Mouse (Mus musculus) stomach, postnatal 0 days (tissue): Measurements from ENCODE around the gene Zkscan17.

Source experiments
- CTCF ChIP-seq: IDR thresholded peaks from 2 replicates; pipeline ENCODE4 v1.5.1; 2016; ENCODE audit warnings: antibody characterized with exemption, low read depth, mild to moderate bottlenecking, moderate library complexity
- EP300 ChIP-seq: optimal IDR thresholded peaks from 2 replicates; pipeline ENCODE3; 2016; ENCODE audit warnings: antibody characterized with exemption

DNA sequence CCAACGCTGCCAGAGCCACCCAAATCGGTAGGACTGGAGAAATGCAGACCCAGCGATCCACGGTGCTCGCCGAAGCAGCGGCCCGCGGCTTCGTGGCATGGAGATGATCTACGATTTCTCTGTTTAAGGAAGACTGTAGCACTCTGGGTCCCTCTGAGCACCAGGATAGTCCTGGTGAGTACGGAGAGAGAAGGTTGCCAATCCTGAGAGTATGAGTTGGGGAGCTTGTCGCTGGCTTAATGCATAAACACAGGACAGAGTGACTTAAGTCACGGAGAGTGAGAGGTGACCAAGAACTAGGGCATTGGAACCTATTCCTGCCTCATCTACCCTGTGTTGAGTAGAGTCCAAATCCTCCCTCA is 19.9 kb downstream of the Zkscan17 start:
- TF ChIP-seq CTCF (no peak), EP300 (no peak)
